Comparison of ENCODE assay signal across 13 mouse cellular contexts in the genomic region with DNA sequence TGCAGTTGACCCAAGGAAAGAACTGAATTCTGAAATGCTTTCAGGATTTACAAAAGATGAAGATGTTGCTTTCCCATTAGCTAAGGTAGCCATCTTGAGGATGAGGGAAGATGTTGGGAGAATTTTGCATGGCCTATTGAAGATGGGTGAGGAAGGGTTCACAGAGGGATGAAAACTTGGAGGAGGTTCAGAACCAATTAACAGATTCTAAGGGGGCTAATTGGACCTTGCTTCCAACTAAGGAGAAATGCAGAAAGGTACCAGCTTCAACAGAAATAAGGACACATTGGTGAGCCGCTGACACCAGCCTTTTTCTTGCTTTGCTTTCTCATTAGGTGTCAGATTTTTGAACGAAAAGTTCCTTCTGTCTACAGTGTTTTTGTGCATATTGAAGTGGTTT. TPM values are rescaled to one million over a fixed set of nuclear protein-coding genes. Genes with fewer than 3 reads are reported as not detected.
DNase-seq lines count a peak whose midpoint lies in the region; ATAC-seq and TF ChIP-seq lines count a peak whose summit lies in the region.
"Had no signal": no experiment of that assay in that cellular context is flagged by ENCODE, and none has a peak within 500 bp of the region (broad histone marks: within the 10 kb centered on the region; RNA-seq: fewer than 3 reads in every experiment).

No protein-coding gene starts in this region.

- no peak for DNase-seq in heart, adult 18-20 months
- DNase-seq in brain, embryonic 14.5 days (ENCODE audit: low read depth), result peak; percentile 70
- DNase-seq in midbrain, embryonic 10.5 days (ENCODE audit: low spot score), result no peak
- DNase-seq in gastrocnemius, postnatal 10 days, result no peak
- no peak for DNase-seq in spleen, postnatal 36 days (ENCODE audit: low spot score in 2 of 2)
- DNase-seq in spleen, adult 18-20 months, result no peak
- DNase-seq: cerebellum, postnatal 25 days; heart, postnatal 4 days; kidney, postnatal 25 days had no signal

- TF ChIP-seq CTCF in brain, embryonic 14.5 days (IDR thresholded peaks at IDR 0.05; ENCODE audit: borderline replicate concordance, extremely low read depth, insufficient read depth, insufficient read length), result no peak

- peaks cover 51% of the 10 kb centered on the region for H3K4me1 ChIP-seq in heart, embryonic 13.5 days
- peaks cover 44% of the 10 kb centered on the region for H3K4me1 ChIP-seq in forebrain, embryonic 16.5 days (replicated peaks; ENCODE audit: control insufficient read depth, insufficient read depth, low read length)
- H3K4me1 ChIP-seq in midbrain, embryonic 10.5 days, result peaks cover 37% of the 10 kb centered on the region

- H3K36me3 ChIP-seq in heart, embryonic 13.5 days, result no peaks in the 10 kb centered on the region
- H3K36me3 ChIP-seq in forebrain, embryonic 16.5 days (ENCODE audit: control insufficient read depth, insufficient read depth), result no peaks in the 10 kb centered on the region; the same call in 1 of the 2 replicates
- H3K36me3 ChIP-seq in midbrain, embryonic 10.5 days, result peaks cover 45% of the 10 kb centered on the region
- H3K36me3 ChIP-seq: G1E had no signal

- H3K4me3 ChIP-seq in heart, embryonic 13.5 days, result peak overlapping the region; percentile 86; the same call in 1 of the 2 replicates
- H3K4me3 ChIP-seq in forebrain, embryonic 16.5 days (replicated peaks; ENCODE audit: low read length), result peak overlapping the region; percentile 90
- peak overlapping the region; percentile 77 for H3K4me3 ChIP-seq in midbrain, embryonic 10.5 days

- H3K9me3 ChIP-seq in heart, embryonic 13.5 days, result no peaks in the 10 kb centered on the region
- no peaks in the 10 kb centered on the region for H3K9me3 ChIP-seq in forebrain, embryonic 16.5 days (ENCODE audit: control insufficient read depth, low read length)
- H3K9me3 ChIP-seq in midbrain, embryonic 10.5 days (replicated peaks), result no peaks in the 10 kb centered on the region

- 79% methylated on average over 2 of the region's 2 CpGs for WGBS in heart, embryonic 13.5 days
- WGBS in forebrain, embryonic 16.5 days, result 32% methylated on average over 2 of the region's 2 CpGs
- WGBS in midbrain, embryonic 10.5 days, result 83% methylated on average over 2 of the region's 2 CpGs

- no peak for TF ChIP-seq POLR2A in brain, embryonic 14.5 days (IDR thresholded peaks at IDR 0.05; ENCODE audit: borderline replicate concordance, extremely low read depth, insufficient read depth, insufficient read length, poor library complexity, severe bottlenecking)

- ATAC-seq in heart, embryonic 13.5 days (ENCODE audit: extremely low read depth, insufficient number of reproducible peaks, low FRiP score, low TSS enrichment), result no peak
- no peak for ATAC-seq in forebrain, embryonic 16.5 days
- ATAC-seq: lung, postnatal 0 days had no signal

- no peak overlapping the region for H3K9ac ChIP-seq in heart, embryonic 13.5 days
- peak overlapping the region; percentile 86 for H3K9ac ChIP-seq in forebrain, embryonic 16.5 days (replicated peaks; ENCODE audit: low read depth, low read length)

- no peaks in the 10 kb centered on the region for H3K27me3 ChIP-seq in heart, embryonic 13.5 days (replicated peaks)
- no peaks in the 10 kb centered on the region for H3K27me3 ChIP-seq in forebrain, embryonic 16.5 days (replicated peaks; ENCODE audit: control insufficient read depth, insufficient read depth, low read length)
- H3K27me3 ChIP-seq in midbrain, embryonic 10.5 days (ENCODE audit: low read depth, poor library complexity, severe bottlenecking), result no peaks in the 10 kb centered on the region

- peak overlapping the region; percentile 93; the same call in 1 of the 2 replicates for H3K27ac ChIP-seq in heart, embryonic 13.5 days (replicated peaks)
- peak overlapping the region; percentile 98 for H3K27ac ChIP-seq in forebrain, embryonic 16.5 days (ENCODE audit: low read length)
- H3K27ac ChIP-seq in midbrain, embryonic 10.5 days (replicated peaks), result peak overlapping the region; percentile 99

- peak overlapping the region; percentile 80; the same call in 1 of the 2 replicates for H3K4me2 ChIP-seq in heart, embryonic 13.5 days
- H3K4me2 ChIP-seq in forebrain, embryonic 16.5 days (ENCODE audit: low read length), result peak overlapping the region; percentile 70

RNA-seq across cellular contexts. Expression of a gene that starts 6.0 kb away (rescaled TPM):
- 3.1 TPM in 2 replicates for polyA plus RNA-seq in heart, embryonic 13.5 days (2015; fragmentation: Nextera tagmentation; extraction: Ambion mirVana)
- total RNA-seq in heart, adult 18-20 months (2021), result 1 to 10 TPM; 2.9 to 4.6 TPM
- polyA plus RNA-seq in brain, embryonic 14.5 days (2012; rRNA removed), result 76.3 and 93.8 TPM in 2 replicates
- 20.5 and 22.2 TPM in 2 replicates for polyA plus RNA-seq in forebrain, embryonic 16.5 days (2015; fragmentation: Nextera tagmentation; extraction: Ambion mirVana)
- polyA plus RNA-seq in midbrain, embryonic 10.5 days (2016; fragmentation: Nextera tagmentation; extraction: Ambion mirVana), result 13.9 and 15.7 TPM in 2 replicates
- total RNA-seq in gastrocnemius, postnatal 10 days (2021), result 10 to 100 TPM; 24.0 to 39.0 TPM
- polyA plus RNA-seq: G1E had no signal
